ENCODE assay signal across 8 mouse cellular contexts in genomic region chr2:142900862-142901805, GRCm38 (mm10). TPM values are rescaled to one million over a fixed set of nuclear protein-coding genes. Genes with fewer than 3 reads are reported as not detected.
A peak's percentile ranks its signal among the peaks of the same experiment; 100 is the strongest.
DNase-seq lines count a peak whose midpoint lies in the region; ATAC-seq and TF ChIP-seq lines count a peak whose summit lies in the region.

Gene Kif16b, minus strand, starts transcription at chr2:142901531.

- 0 out of 2 replicates have a peak, but pooled peaks have one; percentile 37 for TF ChIP-seq POLR2A in cortical plate, adult 2 months (IDR thresholded peaks at IDR 0.05; ENCODE audit: extremely low read depth, insufficient read depth, low read length)

- peaks cover 5% of the 10 kb centered on the region for H3K4me1 ChIP-seq in cortical plate, adult 2 months (ENCODE audit: control insufficient read depth, insufficient read depth, low read length)
- H3K4me1 ChIP-seq in megakaryocyte, embryonic 14.5 days = peaks cover 25% of the 10 kb centered on the region

- no peaks in the 10 kb centered on the region for H3K9me3 ChIP-seq in megakaryocyte, embryonic 14.5 days

- H3K4me3 ChIP-seq in cortical plate, adult 2 months (ENCODE audit: insufficient read depth, low read length) = peak within 1 kb of the TSS; percentile 56
- H3K4me3 ChIP-seq in megakaryocyte, embryonic 14.5 days (replicated peaks) = peak within 1 kb of the TSS; percentile 96

- ATAC-seq in activated CD4-positive, CD25-positive, alpha-beta regulatory T cell, adult 4 months = peak; percentile 62

- H3K27ac ChIP-seq in cortical plate, adult 2 months (ENCODE audit: insufficient read depth, low read length) = no peak within 1 kb of the TSS

- peak; percentile 89 to 94 for DNase-seq in gastrocnemius, adult 8-10 months (ENCODE audit: low spot score in 2 of 2)
- DNase-seq in hindlimb bud, embryonic 11.5 days (ENCODE audit: extremely low spot score, low read depth, low spot score) = peak; percentile 49
- peak; percentile 75 to 89 for DNase-seq in left cerebral cortex, adult 8-10 months (ENCODE audit: low spot score in 2 of 2)
- DNase-seq in right cerebral cortex, postnatal 10 days (ENCODE audit: low spot score in 2 of 2) = peak; percentile 93 to 94
- peak; percentile 95 for DNase-seq in urinary bladder, postnatal 25 days (ENCODE audit: low spot score)

- H3K36me3 ChIP-seq in megakaryocyte, embryonic 14.5 days (replicated peaks; ENCODE audit: low read length) = no peaks in the 10 kb centered on the region

- H3K27me3 ChIP-seq in megakaryocyte, embryonic 14.5 days (replicated peaks) = no peaks in the 10 kb centered on the region

- no peak for TF ChIP-seq CTCF in cortical plate, adult 2 months (IDR thresholded peaks at IDR 0.05; ENCODE audit: extremely low read depth, insufficient read depth, low read length)

RNA-seq across cellular contexts. Expression of gene Kif16b, which starts in this region (rescaled TPM):
- polyA plus RNA-seq in activated CD4-positive, CD25-positive, alpha-beta regulatory T cell, adult 4 months (2017; shearing (Covaris generic)) = 1 to 10 TPM; 9.1 to 9.7 TPM
- polyA plus RNA-seq in cortical plate, adult 2 months (2012; rRNA removed) = 8.1 and 9.7 TPM in 2 replicates
- 10 to 100 TPM; 34.5 to 50.7 (median 42.1) TPM for total RNA-seq in gastrocnemius, adult 8-10 months (2022)
- 10 to 100 TPM; 17.0 to 18.0 (median 17.4) TPM for total RNA-seq in left cerebral cortex, adult 8-10 months (2022)
- polyA plus RNA-seq in megakaryocyte, embryonic 14.5 days (2012; ENCODE audit: insufficient read depth, low replicate concordance) = 1.4 and 2.1 TPM in 2 replicates
